Mouse (Mus musculus): ENCODE data around the gene Cep95. TPM values are rescaled to one million over a fixed set of nuclear protein-coding genes. Genes with fewer than 3 reads are reported as not detected.

The Cep95 gene
- polyA plus RNA-seq (2017; shearing (Covaris generic)) = 10 to 100 TPM; 43.1 to 48.4 TPM

GRCm38 (mm10) chr11:106788775-106789459, at the start of gene Cep95, which contains the start of gene Ddx5:
Cep95 (plus strand) TSS chr11:106789252.
Ddx5 (minus strand) TSS chr11:106789185.

GRCm38 (mm10) chr11:106750121-106750751, 38.8 kb upstream of the Cep95 start, which contains the start of gene Pecam1:
Pecam1 (minus strand) TSS chr11:106750628.

GRCm38 (mm10) chr11:106751039-106752018, 37.7 kb upstream of the Cep95 start, which contains the start of gene Milr1:
Milr1 (plus strand) TSS chr11:106751226.

GRCm38 (mm10) chr11:106779388-106780088, 9.5 kb upstream of the Cep95 start, which contains the start of gene Polg2:
Polg2 (minus strand) TSS chr11:106779537.

Other genes starting within 250 kb of the Cep95 start
- 10 to 100 TPM; 24.2 to 25.5 TPM for gene Tex2, start 175.8 kb upstream of the Cep95 start, polyA plus RNA-seq (2017; shearing (Covaris generic))
- 10 to 100 TPM; 85.1 to 93.5 TPM for gene Pecam1, start 38.6 kb upstream of the Cep95 start, polyA plus RNA-seq (2017; shearing (Covaris generic))
- 1 to 10 TPM; 7.1 to 7.6 TPM for gene Milr1, start 38.0 kb upstream of the Cep95 start, polyA plus RNA-seq (2017; shearing (Covaris generic))
- 10 to 100 TPM; 17.2 to 21.6 TPM for gene Polg2, start 9.7 kb upstream of the Cep95 start, polyA plus RNA-seq (2017; shearing (Covaris generic))
- gene Ddx5, start 67 bp upstream of the Cep95 start, polyA plus RNA-seq (2017; shearing (Covaris generic)) = 100 to 1,000 TPM; 830 to 917 TPM
- gene Smurf2, start 131.5 kb downstream of the Cep95 start, polyA plus RNA-seq (2017; shearing (Covaris generic)) = 10 to 100 TPM; 20.0 to 33.9 TPM
- gene Kpna2, start 210.3 kb downstream of the Cep95 start, polyA plus RNA-seq (2017; shearing (Covaris generic)) = 10 to 100 TPM; 59.7 to 73.1 TPM
- gene 1810010H24Rik, start 236.4 kb downstream of the Cep95 start, polyA plus RNA-seq (2017; shearing (Covaris generic)) = 1 to 10 TPM; 2.4 to 2.7 TPM

Data from inflammation-experienced regulatory T-cells (primary cell).